Mouse (Mus musculus): ENCODE data around the gene Zfand3.

DNA sequence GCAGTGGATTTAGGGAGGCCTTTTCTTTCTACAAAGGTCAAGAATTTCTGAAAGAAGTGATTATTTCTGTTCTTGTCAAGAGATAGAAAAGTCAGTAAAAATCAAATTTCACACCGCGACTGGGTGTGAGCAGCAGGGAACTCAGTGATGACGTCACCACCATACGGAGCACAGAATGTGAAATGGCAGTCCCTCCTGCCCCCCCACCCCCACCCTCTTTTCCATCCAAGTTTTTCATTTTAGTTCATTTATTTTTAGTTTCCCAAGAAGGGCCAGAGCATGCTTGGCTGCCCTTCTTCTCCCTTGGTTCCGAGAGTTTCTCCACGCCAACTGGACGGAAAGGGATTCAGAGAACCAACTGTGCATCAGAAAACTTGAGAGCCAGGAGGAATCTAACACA lies 6.8 kb upstream of the Zfand3 start:
- TF ChIP-seq CTCF (IDR thresholded peaks at IDR 0.05; ENCODE audit: insufficient read depth, low read depth, low read length) (no peak), POLR2A (IDR thresholded peaks at IDR 0.05; ENCODE audit: insufficient read depth, low read depth, low read length) (no peak)

Data from olfactory bulb, adult 2 months (tissue).